Mouse (Mus musculus): ENCODE results near the gene Crebbp. TPM values are rescaled to one million over a fixed set of nuclear protein-coding genes. Genes with fewer than 3 reads are reported as not detected.
"Not testable (repeated sequence)": the region's sequence is repeated elsewhere in the genome, so short reads cannot be mapped to it uniquely, and the experiment has no call there.

The Crebbp gene
- polyA plus RNA-seq, 1 experiment from 2014 or later, result 25.6 TPM

DNA sequence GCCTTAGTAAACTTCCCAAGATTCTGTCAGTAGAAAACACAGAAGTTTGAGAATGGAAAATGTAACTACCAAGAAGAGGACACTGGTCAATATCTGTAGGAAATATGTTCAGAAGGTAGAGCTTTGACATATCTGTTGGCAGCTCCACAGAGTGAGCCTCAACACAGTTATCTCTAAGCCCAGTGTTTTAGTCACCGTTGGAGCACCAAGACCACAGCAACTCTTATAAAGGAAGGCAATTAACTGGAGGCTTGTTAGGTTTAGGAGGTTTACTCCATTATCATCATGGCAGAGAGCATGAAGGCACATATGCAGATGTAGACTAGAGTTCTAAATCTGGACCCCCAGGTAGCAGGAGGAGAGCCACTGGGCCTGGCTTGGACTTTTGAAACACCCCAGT is 80.0 kb downstream of the Crebbp start:
- WGBS, result 98% methylated on average over 1 of the region's 1 CpGs
- H3K4me1 ChIP-seq (replicated peaks), result no peaks in the 10 kb centered on the region
- H3K9ac ChIP-seq, result no peak overlapping the region
- no peak overlapping the region for H3K27ac ChIP-seq
- H3K4me2 ChIP-seq (replicated peaks), result no peak overlapping the region
- no peak overlapping the region for H3K4me3 ChIP-seq (replicated peaks)
- H3K36me3 ChIP-seq, result peaks cover 18% of the 10 kb centered on the region
- no peaks in the 10 kb centered on the region for H3K27me3 ChIP-seq (replicated peaks)
- no peak for ATAC-seq
- no peaks in the 10 kb centered on the region for H3K9me3 ChIP-seq

DNA sequence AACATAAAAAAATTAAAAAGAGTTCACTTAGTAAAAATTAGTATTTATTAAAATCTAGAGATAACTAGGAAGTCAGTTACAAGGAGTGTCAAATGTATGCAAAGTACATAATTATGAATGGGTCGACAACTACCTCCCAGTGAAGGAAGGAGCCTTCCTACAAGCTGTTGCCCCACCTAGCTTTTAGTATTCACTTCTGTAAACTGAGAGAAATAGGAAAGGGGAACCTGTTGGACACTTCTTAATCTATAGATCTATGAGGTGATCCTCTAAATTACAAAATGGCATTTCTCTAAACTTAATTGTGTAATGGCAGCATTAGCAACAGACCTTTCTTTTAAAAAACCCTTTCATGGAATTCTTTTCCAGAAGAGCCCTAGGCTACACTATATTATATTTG is 84.9 kb downstream of the Crebbp start:
- 97% methylated on average over 1 of the region's 1 CpGs for WGBS
- no peak overlapping the region for H3K4me2 ChIP-seq (replicated peaks)
- H3K9me3 ChIP-seq, result no peaks in the 10 kb centered on the region
- H3K36me3 ChIP-seq, result peaks cover 23% of the 10 kb centered on the region
- no peak overlapping the region for H3K9ac ChIP-seq
- H3K4me1 ChIP-seq (replicated peaks), result no peaks in the 10 kb centered on the region
- no peak overlapping the region for H3K27ac ChIP-seq
- no peak overlapping the region for H3K4me3 ChIP-seq (replicated peaks)
- ATAC-seq, result no peak
- H3K27me3 ChIP-seq (replicated peaks), result no peaks in the 10 kb centered on the region

DNA sequence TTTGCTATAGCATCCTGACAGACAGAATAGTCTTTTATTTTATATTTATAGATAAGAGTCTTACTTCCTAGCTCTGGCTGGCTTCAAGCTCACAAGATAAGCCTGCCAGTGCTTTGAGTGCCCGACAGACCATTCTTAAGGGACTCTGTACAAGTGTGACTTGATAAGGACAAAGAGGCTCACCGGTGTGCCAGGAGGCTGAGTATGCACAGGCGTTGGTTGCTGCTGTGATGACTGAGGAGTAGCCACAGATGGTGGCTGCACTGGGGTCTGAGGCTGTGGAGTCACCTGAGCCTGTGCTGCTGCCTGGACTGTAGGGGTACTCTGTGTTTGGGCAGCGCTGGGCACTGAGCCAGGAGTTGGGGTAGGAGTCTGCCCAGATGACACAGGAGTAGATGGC is 96.7 kb downstream of the Crebbp start:
- Histone ChIP-seq H3K4me2 (replicated peaks) (no peak overlapping the region), H3K36me3 (peaks cover 41% of the 10 kb centered on the region), H3K27me3 (replicated peaks) (no peaks in the 10 kb centered on the region), H3K9ac (no peak overlapping the region), H3K4me3 (replicated peaks) (no peak overlapping the region), H3K4me1 (replicated peaks) (no peaks in the 10 kb centered on the region), H3K9me3 (no peaks in the 10 kb centered on the region), H3K27ac (no peak overlapping the region)
- no peak for ATAC-seq
- 86% methylated on average over 4 of the region's 4 CpGs for WGBS

DNA sequence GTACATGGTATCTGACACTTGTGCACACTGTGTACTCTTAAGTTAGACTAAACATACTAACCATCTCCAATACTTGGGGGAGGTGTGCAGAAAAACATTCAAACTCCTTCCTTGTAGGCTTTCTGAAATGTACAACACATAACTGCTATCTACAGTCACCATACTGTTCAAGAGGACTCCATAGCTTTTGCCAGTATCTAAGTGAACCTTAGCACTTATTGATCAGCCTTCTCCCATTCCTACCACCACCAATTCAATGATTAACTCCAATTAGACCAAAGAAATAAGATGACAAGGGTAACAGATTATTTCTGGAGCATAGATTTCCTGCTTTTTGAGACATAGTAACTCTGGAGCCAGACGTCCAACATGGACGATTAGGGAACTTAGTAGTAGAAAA is 113.4 kb downstream of the Crebbp start:
- no peak overlapping the region for H3K9ac ChIP-seq
- peaks cover 20% of the 10 kb centered on the region for H3K36me3 ChIP-seq
- no peak overlapping the region for H3K27ac ChIP-seq
- ATAC-seq, result peak; percentile 89
- H3K27me3 ChIP-seq (replicated peaks), result no peaks in the 10 kb centered on the region
- H3K4me2 ChIP-seq (replicated peaks), result no peak overlapping the region
- H3K4me3 ChIP-seq (replicated peaks), result no peak overlapping the region
- 73% methylated on average over 2 of the region's 2 CpGs for WGBS
- H3K4me1 ChIP-seq (replicated peaks), result no peaks in the 10 kb centered on the region
- no peaks in the 10 kb centered on the region for H3K9me3 ChIP-seq

DNA sequence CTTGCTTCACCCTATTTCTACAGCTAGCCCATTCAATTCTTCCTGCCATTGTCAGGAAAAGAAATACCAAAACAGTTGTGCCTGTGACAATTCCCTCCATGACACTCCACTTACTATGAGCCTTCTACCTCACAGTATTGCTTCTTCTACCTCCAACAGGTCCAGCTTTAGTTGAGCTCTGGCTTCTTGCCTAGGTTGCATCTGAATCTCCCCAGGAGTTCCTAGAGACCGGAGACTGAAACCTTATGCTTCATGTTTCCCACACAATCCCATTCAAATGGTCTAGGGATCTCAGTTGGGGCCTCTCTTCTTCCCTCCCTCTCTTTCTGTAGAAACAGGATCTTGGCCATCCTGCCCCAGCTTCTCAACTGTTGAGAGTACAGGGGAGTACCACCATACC is 116.3 kb downstream of the Crebbp start:
- ATAC-seq, result no peak
- Histone ChIP-seq H3K27me3 (replicated peaks) (no peaks in the 10 kb centered on the region), H3K9me3 (no peaks in the 10 kb centered on the region), H3K4me1 (replicated peaks) (no peaks in the 10 kb centered on the region), H3K4me2 (replicated peaks) (no peak overlapping the region), H3K4me3 (replicated peaks) (no peak overlapping the region), H3K27ac (no peak overlapping the region), H3K36me3 (peaks cover 38% of the 10 kb centered on the region), H3K9ac (no peak overlapping the region)
- 100% methylated on average over 1 of the region's 1 CpGs for WGBS

DNA sequence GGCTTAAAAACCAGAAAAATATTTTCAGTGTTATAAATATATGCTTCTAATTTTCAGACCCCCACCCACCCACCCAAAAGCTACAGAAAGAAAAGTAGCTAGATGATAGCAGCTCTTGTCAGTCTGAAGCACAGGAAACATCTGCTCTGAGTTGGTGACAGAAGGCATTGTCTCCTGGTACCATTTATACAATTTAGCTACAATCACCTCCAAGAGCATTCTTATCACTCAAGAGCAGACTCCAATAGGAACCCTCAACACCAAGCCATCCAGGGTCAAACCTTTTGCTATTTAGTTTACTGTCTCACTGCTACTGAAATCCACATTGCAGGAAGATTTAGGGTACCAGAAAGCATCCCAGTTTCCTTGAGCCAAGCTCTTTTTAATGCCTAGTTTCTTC is 116.9 kb downstream of the Crebbp start:
- ATAC-seq, result no peak
- Histone ChIP-seq H3K27me3 (replicated peaks) (no peaks in the 10 kb centered on the region), H3K9me3 (no peaks in the 10 kb centered on the region), H3K27ac (no peak overlapping the region), H3K4me2 (replicated peaks) (no peak overlapping the region), H3K9ac (no peak overlapping the region), H3K4me3 (replicated peaks) (no peak overlapping the region), H3K36me3 (peaks cover 40% of the 10 kb centered on the region), H3K4me1 (replicated peaks) (no peaks in the 10 kb centered on the region)

DNA sequence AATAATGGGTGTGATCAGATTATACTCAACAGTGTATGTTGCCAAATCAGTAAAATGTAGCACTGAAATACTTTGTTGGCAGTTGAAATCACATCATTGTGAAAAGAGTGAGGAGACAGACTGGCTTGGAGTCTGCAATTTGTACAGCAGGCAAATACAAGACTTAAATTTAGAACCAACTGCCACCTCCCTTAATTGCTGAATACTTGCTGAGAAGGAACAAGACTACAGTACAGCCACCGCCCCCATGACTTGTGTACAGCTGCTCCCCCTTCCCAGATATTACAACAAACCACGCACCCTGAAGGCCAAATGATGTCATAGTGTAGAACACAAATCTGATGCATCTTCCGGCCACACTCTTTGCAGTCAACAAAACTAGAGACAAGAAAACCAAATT is 117.7 kb downstream of the Crebbp start:
- Histone ChIP-seq H3K4me1 (replicated peaks) (no peaks in the 10 kb centered on the region), H3K27ac (no peak overlapping the region), H3K4me2 (replicated peaks) (no peak overlapping the region), H3K9me3 (no peaks in the 10 kb centered on the region), H3K4me3 (replicated peaks) (no peak overlapping the region), H3K36me3 (peaks cover 43% of the 10 kb centered on the region), H3K9ac (no peak overlapping the region), H3K27me3 (replicated peaks) (no peaks in the 10 kb centered on the region)
- WGBS, result 91% methylated on average over 3 of the region's 3 CpGs
- no peak for ATAC-seq

DNA sequence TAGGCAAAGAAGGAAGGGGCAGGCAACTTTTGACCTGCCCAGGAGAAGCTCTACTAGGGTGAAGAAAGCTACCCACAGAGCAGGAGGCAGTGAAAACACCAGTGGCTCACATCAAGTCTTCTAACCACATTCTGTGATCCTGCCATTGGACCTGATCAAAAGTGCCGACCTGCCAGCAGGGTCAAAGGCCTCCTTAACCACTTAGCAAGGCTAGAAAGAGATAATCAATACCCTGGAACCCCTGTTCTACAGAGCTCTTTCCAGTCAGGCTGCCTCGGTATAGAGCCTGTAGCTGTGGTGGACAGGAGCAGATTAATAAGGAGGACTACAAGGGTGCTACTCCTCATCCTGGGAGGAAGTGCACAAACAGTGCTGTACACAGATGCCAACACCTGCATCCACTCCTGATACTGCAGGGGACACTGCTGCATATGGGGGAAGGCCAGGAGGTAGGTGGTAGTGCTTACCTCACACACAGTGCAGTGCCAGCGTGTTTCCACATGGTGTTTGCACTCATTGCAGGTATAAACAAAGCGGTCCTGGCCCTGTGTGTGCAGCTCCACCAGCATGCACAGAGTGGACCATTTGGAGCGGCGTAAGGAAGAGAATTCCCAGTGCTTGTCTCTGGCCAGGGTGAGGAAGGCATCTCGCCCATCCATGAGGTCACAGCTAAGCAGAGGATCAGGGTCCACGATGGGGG is 126.4 kb downstream of the Crebbp start:
- ATAC-seq, result no peak
- Histone ChIP-seq H3K9ac (no peak overlapping the region), H3K9me3 (no peaks in the 10 kb centered on the region), H3K4me2 (replicated peaks) (no peak overlapping the region), H3K4me1 (replicated peaks) (no peaks in the 10 kb centered on the region), H3K4me3 (replicated peaks) (no peak overlapping the region), H3K27ac (no peak overlapping the region), H3K27me3 (replicated peaks) (no peaks in the 10 kb centered on the region), H3K36me3 (peaks cover 61% of the 10 kb centered on the region)
- WGBS, result 93% methylated on average over 8 of the region's 8 CpGs

DNA sequence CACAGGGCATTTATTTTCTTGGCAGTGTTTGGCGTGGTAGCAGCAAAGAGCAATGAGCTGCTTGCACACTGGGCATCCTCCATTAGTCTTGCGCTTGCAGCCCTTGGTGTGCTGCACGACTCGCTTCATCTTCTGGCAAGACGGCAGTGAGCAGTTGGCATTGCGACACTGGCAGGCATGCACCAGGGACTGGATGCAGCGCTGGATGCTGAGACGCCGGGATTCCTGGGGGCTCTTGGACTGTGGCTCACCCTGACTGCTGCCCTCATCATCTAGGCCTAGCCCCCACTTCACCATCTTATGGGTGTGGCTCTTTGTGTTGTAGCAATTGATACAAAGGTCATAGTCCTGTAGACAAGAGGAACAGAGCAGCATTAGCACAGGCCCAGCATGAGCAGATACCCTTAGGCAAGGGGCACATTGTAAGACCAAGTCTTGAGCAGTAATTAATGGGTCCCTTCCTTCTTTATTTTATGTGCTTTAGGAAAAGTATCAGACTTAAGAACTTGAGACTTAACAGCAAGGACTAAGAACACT is 127.9 kb downstream of the Crebbp start:
- H3K27ac ChIP-seq, result no peak overlapping the region
- no peak overlapping the region for H3K4me3 ChIP-seq (replicated peaks)
- H3K9ac ChIP-seq, result no peak overlapping the region
- no peak overlapping the region for H3K4me2 ChIP-seq (replicated peaks)
- peak; percentile 50; the same call in 1 of the 2 replicates for ATAC-seq
- H3K27me3 ChIP-seq (replicated peaks), result no peaks in the 10 kb centered on the region
- WGBS, result 94% methylated on average over 9 of the region's 9 CpGs
- no peaks in the 10 kb centered on the region for H3K9me3 ChIP-seq
- H3K4me1 ChIP-seq (replicated peaks), result no peaks in the 10 kb centered on the region
- H3K36me3 ChIP-seq, result peaks cover 49% of the 10 kb centered on the region

DNA sequence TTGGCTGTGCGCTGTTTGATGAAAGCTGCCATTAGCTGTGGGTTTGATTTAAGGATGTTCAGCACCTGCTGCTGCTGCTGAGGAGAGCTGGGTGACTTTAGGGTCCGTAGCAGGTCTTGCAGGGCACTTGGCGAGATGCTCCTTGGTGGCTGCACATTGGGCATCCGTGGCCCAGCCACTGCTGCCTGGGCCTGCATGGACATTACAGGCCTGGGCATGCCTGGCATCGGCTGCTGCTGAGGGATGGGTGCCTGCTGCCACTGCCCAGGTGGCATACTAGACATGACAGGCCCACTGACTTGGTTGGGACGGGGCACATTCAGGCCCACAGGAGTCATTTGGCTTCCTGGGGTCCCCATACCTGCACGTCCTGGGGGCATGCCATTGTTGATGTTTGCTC is 128.7 kb downstream of the Crebbp start:
- H3K27ac ChIP-seq, result no peak overlapping the region
- H3K9ac ChIP-seq, result no peak overlapping the region
- H3K4me1 ChIP-seq (replicated peaks), result no peaks in the 10 kb centered on the region
- no peaks in the 10 kb centered on the region for H3K27me3 ChIP-seq (replicated peaks)
- no peak overlapping the region for H3K4me3 ChIP-seq (replicated peaks)
- no peaks in the 10 kb centered on the region for H3K9me3 ChIP-seq
- no peak overlapping the region for H3K4me2 ChIP-seq (replicated peaks)
- H3K36me3 ChIP-seq, result peaks cover 41% of the 10 kb centered on the region
- no peak for ATAC-seq
- WGBS, result 93% methylated on average over 7 of the region's 7 CpGs

DNA sequence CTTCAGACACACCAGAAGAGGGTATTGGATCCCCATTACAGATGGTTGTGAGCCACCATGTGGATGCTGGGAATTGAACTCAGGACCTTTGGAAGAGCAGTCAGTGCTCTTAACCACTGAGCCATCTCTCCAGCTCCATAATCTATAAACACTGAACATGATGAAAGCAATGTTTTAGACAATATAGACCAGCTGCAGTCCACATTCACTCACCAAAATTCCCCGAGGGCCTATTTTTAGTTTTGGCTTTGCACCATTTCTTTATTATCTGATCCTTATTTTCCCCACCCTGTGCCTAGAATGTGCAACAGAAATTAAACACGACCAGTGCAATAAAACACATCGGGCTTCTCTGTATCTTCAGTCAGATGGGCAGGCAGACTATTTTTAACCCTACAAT is 133.4 kb downstream of the Crebbp start:
- ATAC-seq; H3K4me2 ChIP-seq (replicated peaks): not testable (repeated sequence)
- 53% methylated on average over 3 of the region's 3 CpGs for WGBS

DNA sequence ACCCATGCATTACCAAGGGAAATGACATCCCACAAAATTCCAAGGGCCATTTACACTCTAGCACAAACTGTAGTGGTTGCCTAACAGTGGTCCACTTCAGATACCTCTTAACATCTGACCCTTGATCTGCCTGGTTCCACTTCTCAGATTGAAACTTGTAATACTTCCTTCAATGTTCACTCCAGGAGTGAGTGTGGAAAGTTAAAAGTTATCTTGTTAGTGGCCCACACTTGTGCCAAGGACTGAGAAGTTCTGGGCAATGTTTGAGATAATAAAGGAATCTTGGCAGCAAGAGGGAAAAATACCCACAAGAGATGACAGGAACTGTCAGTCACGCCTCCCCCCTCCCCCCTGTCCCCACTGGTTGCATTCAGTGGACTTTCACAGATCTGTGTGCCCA is 134.1 kb downstream of the Crebbp start:
- peaks cover 8% of the 10 kb centered on the region for H3K36me3 ChIP-seq
- no peak overlapping the region for H3K9ac ChIP-seq
- WGBS, result 89% methylated on average over 1 of the region's 1 CpGs
- H3K27ac ChIP-seq, result no peak overlapping the region
- no peak overlapping the region for H3K4me3 ChIP-seq (replicated peaks)
- no peak overlapping the region for H3K4me2 ChIP-seq (replicated peaks)
- no peaks in the 10 kb centered on the region for H3K9me3 ChIP-seq
- no peaks in the 10 kb centered on the region for H3K27me3 ChIP-seq (replicated peaks)
- H3K4me1 ChIP-seq (replicated peaks), result peaks cover 16% of the 10 kb centered on the region
- ATAC-seq, result no peak

More for the DNA sequence above, 133.4 kb downstream of the Crebbp start:
- not testable (repeated sequence) for H3K4me3 ChIP-seq (replicated peaks); H3K27ac ChIP-seq; H3K27me3 ChIP-seq (replicated peaks); H3K9me3 ChIP-seq; H3K9ac ChIP-seq
- Histone ChIP-seq H3K4me1 (replicated peaks) (peaks cover 12% of the 10 kb centered on the region), H3K36me3 (peaks cover 16% of the 10 kb centered on the region)

DNA sequence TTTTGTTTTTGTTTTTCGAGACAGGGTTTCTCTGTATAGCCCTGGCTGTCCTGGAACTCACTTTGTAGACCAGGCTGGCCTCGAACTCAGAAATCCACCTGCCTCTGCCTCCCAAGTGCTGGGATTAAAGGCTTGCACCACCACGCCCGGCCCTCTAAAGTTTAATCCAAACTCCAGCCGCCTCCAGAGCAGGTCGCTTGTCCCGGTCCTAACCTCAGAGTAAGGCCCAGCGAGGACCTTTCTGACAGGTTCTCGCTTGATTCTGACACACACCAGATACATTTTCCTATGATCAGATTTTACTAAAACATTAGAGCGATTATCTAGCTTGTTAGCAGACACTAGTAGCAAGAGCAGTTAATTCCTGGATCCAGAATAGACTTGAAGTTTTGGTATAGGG is 135.5 kb downstream of the Crebbp start:
- H3K9me3 ChIP-seq; H3K27me3 ChIP-seq (replicated peaks); H3K9ac ChIP-seq; H3K36me3 ChIP-seq; ATAC-seq; H3K27ac ChIP-seq: not testable (repeated sequence)
- H3K4me2 ChIP-seq (replicated peaks), result peak overlapping the region; percentile 58; the same call in 1 of the 2 replicates
- peak overlapping the region; percentile 96; the same call in 1 of the 2 replicates for H3K4me3 ChIP-seq (replicated peaks)
- WGBS, result 63% methylated on average over 10 of the region's 10 CpGs
- H3K4me1 ChIP-seq (replicated peaks), result peaks cover 16% of the 10 kb centered on the region
